Mouse (Mus musculus) bone marrow macrophage, adult 2 months (primary cell): ENCODE data around the gene Tbx3. TPM values are rescaled to one million over a fixed set of nuclear protein-coding genes. Genes with fewer than 3 reads are reported as not detected.

ENCODE experiments used
- H3K27ac ChIP-seq: 2 replicates; pipeline ENCODE4 v1.5.1; 2012; ENCODE audit warnings: low read depth, low read length; ENCODE audit not compliant: insufficient read depth
- H3K4me1 ChIP-seq: 2 replicates; pipeline ENCODE4 v1.6.1; 2012; ENCODE audit warnings: low read length; ENCODE audit not compliant: control insufficient read depth, insufficient read depth
- H3K4me3 ChIP-seq: 2 replicates; pipeline ENCODE4 v1.5.1; 2012; ENCODE audit warnings: mild to moderate bottlenecking, low read length, moderate library complexity; ENCODE audit not compliant: insufficient read depth
- CTCF ChIP-seq: IDR thresholded peaks from 2 replicates; pipeline ENCODE4 v1.5.1; 2012; ENCODE audit warnings: low read depth, mild to moderate bottlenecking, low read length, moderate library complexity
- POLR2A ChIP-seq: IDR thresholded peaks from 2 replicates; pipeline ENCODE4 v1.6.1; 2012; ENCODE audit warnings: mild to moderate bottlenecking, low read depth, low read length, borderline replicate concordance
- polyA plus RNA-seq: library from polyadenylated mRNA; stranded (reverse); fragments of >200 nt; gene quantifications from 2 replicates; pipeline ENCODE4 v1.2.4, GENCODE M21; 2012; ENCODE audit not compliant: missing spikeins, insufficient read depth, insufficient read length

The Tbx3 gene
- polyA plus RNA-seq, 1 experiment: not detected

- H3K27ac ChIP-seq: no peak overlapping the region
- no peaks in the 10 kb centered on the region for H3K4me1 ChIP-seq
- TF ChIP-seq POLR2A: no peak
- no peak overlapping the region for H3K4me3 ChIP-seq
Measured at GRCm38 (mm10) chr5:119641094-119641493, 29.4 kb upstream of the Tbx3 start.

- no peak overlapping the region for H3K27ac ChIP-seq
- no peak for TF ChIP-seq CTCF
- TF ChIP-seq POLR2A: no peak
- no peaks in the 10 kb centered on the region for H3K4me1 ChIP-seq
- no peak overlapping the region for H3K4me3 ChIP-seq
Measured at GRCm38 (mm10) chr5:119641714-119642113, 28.8 kb upstream of the Tbx3 start.

- H3K27ac ChIP-seq: no peak overlapping the region
- H3K4me1 ChIP-seq: no peaks in the 10 kb centered on the region
- TF ChIP-seq POLR2A: no peak
- TF ChIP-seq CTCF: no peak
- H3K4me3 ChIP-seq: no peak overlapping the region
Measured at GRCm38 (mm10) chr5:119646965-119647364, 23.5 kb upstream of the Tbx3 start.

DNA sequence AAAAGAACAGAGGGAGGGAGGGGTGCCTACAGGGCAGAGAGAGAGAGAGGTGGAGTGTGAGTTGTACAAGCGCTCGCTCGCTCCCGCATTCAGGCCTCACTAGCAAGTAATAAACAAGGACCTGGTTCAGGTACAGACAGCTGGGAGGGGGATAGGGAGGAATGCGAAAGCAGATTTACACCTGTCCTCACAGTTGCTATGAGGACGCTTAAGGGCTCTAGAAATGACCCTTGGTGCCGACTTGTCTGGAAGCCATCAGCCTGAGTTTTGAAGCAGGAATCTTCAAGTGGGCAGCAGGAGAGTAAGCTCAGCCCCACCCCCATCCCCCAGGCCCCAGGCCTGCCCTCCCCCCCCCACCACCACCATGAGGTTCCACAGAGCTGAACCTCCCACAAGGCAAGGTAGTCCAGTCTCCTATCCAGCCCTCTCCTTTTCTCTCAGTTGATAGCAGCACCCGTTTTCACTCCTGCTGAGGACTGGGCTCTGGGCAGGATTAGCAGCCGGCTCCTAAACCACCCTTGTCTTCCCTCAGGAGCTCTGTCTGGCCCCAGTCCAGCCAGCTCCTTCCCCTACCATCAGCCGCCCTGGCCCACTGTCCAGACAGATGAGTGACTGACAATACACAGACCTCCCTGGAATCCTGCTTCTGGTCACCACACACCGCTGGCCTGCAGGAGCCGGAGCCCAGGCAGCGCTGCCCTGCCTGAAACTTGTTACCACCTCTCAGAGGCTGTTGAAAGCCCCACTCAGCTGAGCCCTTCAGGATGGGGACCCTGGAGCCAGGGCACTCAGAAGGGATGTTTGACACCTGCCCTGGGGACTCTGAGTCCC, 19.1 kb upstream of the Tbx3 start:
- no peak for TF ChIP-seq POLR2A
- TF ChIP-seq CTCF: no peak
- no peak overlapping the region for H3K4me3 ChIP-seq
- no peaks in the 10 kb centered on the region for H3K4me1 ChIP-seq
- no peak overlapping the region for H3K27ac ChIP-seq

- no peaks in the 10 kb centered on the region for H3K4me1 ChIP-seq
- TF ChIP-seq CTCF: no peak
- TF ChIP-seq POLR2A: no peak
- no peak overlapping the region for H3K4me3 ChIP-seq
- no peak overlapping the region for H3K27ac ChIP-seq
Measured at GRCm38 (mm10) chr5:119656354-119656753, 14.1 kb upstream of the Tbx3 start.

DNA sequence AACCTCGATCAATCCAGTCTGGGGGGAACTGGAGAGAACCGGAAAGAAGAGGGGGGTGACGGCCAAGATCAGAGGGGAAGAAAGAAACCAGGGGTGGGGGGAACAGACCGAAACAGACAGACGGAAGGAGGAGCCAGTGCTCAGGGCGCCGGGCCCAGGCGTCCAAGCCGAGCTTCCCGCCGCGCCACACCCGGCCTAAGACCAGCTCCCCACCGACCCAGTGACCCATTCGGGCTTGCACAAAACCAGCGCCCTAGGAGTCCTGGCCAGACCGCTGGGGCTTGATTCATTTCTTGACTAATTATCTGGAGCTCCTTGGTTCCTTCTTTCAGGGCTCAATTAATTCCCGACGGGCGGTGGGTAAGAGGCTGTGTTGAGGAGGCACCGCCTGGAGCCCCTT, 13.6 kb upstream of the Tbx3 start:
- no peaks in the 10 kb centered on the region for H3K4me1 ChIP-seq
- H3K27ac ChIP-seq: no peak overlapping the region
- no peak overlapping the region for H3K4me3 ChIP-seq
- TF ChIP-seq CTCF (no peak), POLR2A (no peak)

GRCm38 (mm10) chr5:119657362-119657761, 13.1 kb upstream of the Tbx3 start:
- TF ChIP-seq POLR2A: no peak
- TF ChIP-seq CTCF: no peak
- H3K27ac ChIP-seq: no peak overlapping the region
- no peaks in the 10 kb centered on the region for H3K4me1 ChIP-seq
- no peak overlapping the region for H3K4me3 ChIP-seq

DNA sequence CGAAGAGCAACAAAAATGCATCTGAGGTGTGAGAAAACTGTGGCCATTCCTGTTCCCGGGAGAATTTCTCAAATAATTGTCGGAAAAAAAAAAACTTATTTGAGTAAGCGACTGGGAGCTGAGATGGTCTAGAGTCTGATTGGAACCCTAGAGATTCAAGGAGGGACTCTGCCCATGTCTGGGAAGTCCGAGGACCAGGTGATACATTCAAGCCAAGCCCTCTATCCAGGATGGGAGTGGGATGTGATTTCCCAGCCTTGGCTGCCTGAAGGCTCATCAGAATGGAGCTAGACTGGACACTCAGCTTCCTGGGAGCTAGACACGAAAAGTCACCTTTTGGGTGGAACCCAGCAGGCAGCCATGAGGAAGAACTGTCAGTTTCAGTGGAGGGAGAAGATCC, 12.7 kb upstream of the Tbx3 start:
- H3K4me3 ChIP-seq: no peak overlapping the region
- TF ChIP-seq CTCF: no peak
- TF ChIP-seq POLR2A: no peak
- H3K27ac ChIP-seq: no peak overlapping the region
- H3K4me1 ChIP-seq: no peaks in the 10 kb centered on the region

GRCm38 (mm10) chr5:119658396-119658795, 12.1 kb upstream of the Tbx3 start:
- no peak for TF ChIP-seq POLR2A
- no peak for TF ChIP-seq CTCF
- H3K4me3 ChIP-seq: no peak overlapping the region
- H3K4me1 ChIP-seq: no peaks in the 10 kb centered on the region
- H3K27ac ChIP-seq: no peak overlapping the region

DNA sequence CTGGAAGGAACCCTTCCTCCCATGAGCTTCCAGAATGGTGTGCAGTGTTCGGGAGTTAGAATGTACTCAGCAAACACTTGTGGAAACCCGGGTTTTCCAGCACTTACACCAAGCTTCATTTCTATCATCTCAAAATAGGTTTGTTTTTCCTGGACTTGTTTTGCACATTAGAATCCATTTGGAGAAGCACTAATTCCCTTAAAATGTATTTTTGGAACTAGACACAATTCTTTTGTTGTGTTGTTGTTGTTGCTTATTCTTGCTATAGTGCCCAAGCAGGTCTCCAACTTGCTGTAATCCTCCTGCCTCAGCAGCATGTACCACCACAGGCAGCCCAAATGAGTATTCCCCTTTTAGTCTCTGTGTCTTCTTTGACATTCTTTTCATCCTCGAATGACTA, 11.4 kb upstream of the Tbx3 start:
- no peak for TF ChIP-seq POLR2A
- TF ChIP-seq CTCF: no peak
- H3K27ac ChIP-seq: no peak overlapping the region
- no peaks in the 10 kb centered on the region for H3K4me1 ChIP-seq
- H3K4me3 ChIP-seq: no peak overlapping the region
